Mouse (Mus musculus) testis, adult 2 months (tissue): ENCODE results near the gene Il6st.

Source experiments
- CTCF ChIP-seq: fragments of 200-500 bp; IDR thresholded peaks from 2 replicates; pipeline ENCODE4 v1.5.1; 2012; ENCODE audit warnings: low read depth, mild to moderate bottlenecking, inconsistent platforms, low read length, moderate library complexity; ENCODE audit not compliant: control insufficient read depth, insufficient read depth, insufficient replicate concordance
- POLR2A ChIP-seq: fragments of 200-500 bp; IDR thresholded peaks from 2 replicates; pipeline ENCODE4 v1.6.1; 2012; ENCODE audit warnings: low read depth, mild to moderate bottlenecking, inconsistent platforms, low read length, moderate library complexity; ENCODE audit not compliant: control insufficient read depth

GRCm38 (mm10) chr13:112442867-112443529, 20.9 kb upstream of the Il6st start:
- TF ChIP-seq CTCF (no peak), POLR2A (no peak)
